Mouse (Mus musculus) forebrain, embryonic 13.5 days (tissue): ENCODE measurements around the gene Cd22. TPM values are rescaled to one million over a fixed set of nuclear protein-coding genes. Genes with fewer than 3 reads are reported as not detected.

Source experiments
- polyA plus RNA-seq: library from polyadenylated mRNA; unstranded; fragments of >200 nt; fragmentation: Nextera tagmentation; extraction: Ambion mirVana; gene quantifications from 2 replicates; pipeline ENCODE4 v1.2.1, GENCODE M21; 2015

Cd22 gene
- polyA plus RNA-seq, 1 experiment from 2014 or later: not detected

Other genes with a start within 250 kb of the Cd22 start
- not detected in 2 replicates for gene Etv2, start 244.5 kb downstream of the Cd22 start, polyA plus RNA-seq
- gene Rbm42, start 230.0 kb downstream of the Cd22 start, polyA plus RNA-seq: 144 and 146 TPM in 2 replicates
- 52.7 and 57.2 TPM in 2 replicates for gene Haus5, start 215.3 kb downstream of the Cd22 start, polyA plus RNA-seq
- gene Pmis2, start 208.7 kb downstream of the Cd22 start, polyA plus RNA-seq: not detected in 2 replicates
- not detected in 2 replicates for gene 2200002J24Rik, start 181.4 kb downstream of the Cd22 start, polyA plus RNA-seq
- 0.79 and 1.4 TPM in 2 replicates for gene Atp4a, start 168.1 kb downstream of the Cd22 start, polyA plus RNA-seq
- gene Tmem147, start 150.8 kb downstream of the Cd22 start, polyA plus RNA-seq: 182 and 188 TPM in 2 replicates
- 0.93 and 1.0 TPM in 2 replicates for gene Gapdhs, start 136.7 kb downstream of the Cd22 start, polyA plus RNA-seq
- gene Sbsn, start 128.9 kb downstream of the Cd22 start, polyA plus RNA-seq: 1.5 and 1.9 TPM in 2 replicates
- gene Dmkn, start 116.6 kb downstream of the Cd22 start, polyA plus RNA-seq: 0.68 TPM in 1 of 2 replicates, not detected in the other
- not detected in 2 replicates for gene Krtdap, start 92.4 kb downstream of the Cd22 start, polyA plus RNA-seq
- gene Ffar2, start 56.6 kb downstream of the Cd22 start, polyA plus RNA-seq: 0.09 TPM in 1 of 2 replicates, not detected in the other
- not detected in 2 replicates for gene Ffar3, start 24.2 kb downstream of the Cd22 start, polyA plus RNA-seq
- gene Ffar1, start 18.8 kb downstream of the Cd22 start, polyA plus RNA-seq: not detected in 2 replicates
- 0.58 and 0.64 TPM in 2 replicates for gene Mag, start 34.5 kb upstream of the Cd22 start, polyA plus RNA-seq
- gene Hamp2, start 44.3 kb upstream of the Cd22 start, polyA plus RNA-seq: not detected in 2 replicates
- gene Hamp, start 63.7 kb upstream of the Cd22 start, polyA plus RNA-seq: not detected in 2 replicates
- 23.9 and 24.4 TPM in 2 replicates for gene Usf2, start 76.5 kb upstream of the Cd22 start, polyA plus RNA-seq
- gene Lsr, start 93.1 kb upstream of the Cd22 start, polyA plus RNA-seq: 17.8 and 22.2 TPM in 2 replicates
- gene Fam187b, start 93.4 kb upstream of the Cd22 start, polyA plus RNA-seq: 0.58 and 0.74 TPM in 2 replicates
- 11.5 and 12.2 TPM in 2 replicates for gene Fxyd5, start 162.1 kb upstream of the Cd22 start, polyA plus RNA-seq
- gene Fxyd7, start 171.1 kb upstream of the Cd22 start, polyA plus RNA-seq: 19.8 and 33.0 TPM in 2 replicates
- 2.5 and 3.9 TPM in 2 replicates for gene Fxyd1, start 176.9 kb upstream of the Cd22 start, polyA plus RNA-seq
- 0.19 and 0.26 TPM in 2 replicates for gene Lgi4, start 179.0 kb upstream of the Cd22 start, polyA plus RNA-seq
- gene Fxyd3, start 196.4 kb upstream of the Cd22 start, polyA plus RNA-seq: 0.08 TPM in 1 of 2 replicates, not detected in the other
- gene Hpn, start 234.9 kb upstream of the Cd22 start, polyA plus RNA-seq: not detected in 2 replicates
- gene Scn1b, start 246.7 kb upstream of the Cd22 start, polyA plus RNA-seq: 1.1 and 1.3 TPM in 2 replicates